Mouse (Mus musculus): ENCODE measurements around the gene Dus3l.

Gene Dus3l

GRCm38 (mm10) chr17:56792588-56792987 lies 28.0 kb downstream of the Dus3l start:
- DNase-seq (ENCODE audit: low spot score) = no peak

GRCm38 (mm10) chr17:56793614-56794319 lies 29.2 kb downstream of the Dus3l start:
- DNase-seq (ENCODE audit: low spot score) = no peak

GRCm38 (mm10) chr17:56799276-56799675 lies 34.7 kb downstream of the Dus3l start:
- DNase-seq (ENCODE audit: low spot score) = no peak

- DNase-seq (ENCODE audit: low spot score) = no peak
Measured at GRCm38 (mm10) chr17:56802065-56802464, 37.5 kb downstream of the Dus3l start.

GRCm38 (mm10) chr17:56804952-56805351 lies 40.4 kb downstream of the Dus3l start:
- peak; percentile 84 for DNase-seq (ENCODE audit: low spot score)

GRCm38 (mm10) chr17:56805784-56806183 lies 41.2 kb downstream of the Dus3l start:
- no peak for DNase-seq (ENCODE audit: low spot score)

GRCm38 (mm10) chr17:56808518-56808917 lies 44.0 kb downstream of the Dus3l start:
- DNase-seq (ENCODE audit: low spot score) = peak; percentile 84

- peak; percentile 91 for DNase-seq (ENCODE audit: low spot score)
Measured at GRCm38 (mm10) chr17:56810245-56810644, 45.7 kb downstream of the Dus3l start.

- DNase-seq (ENCODE audit: low spot score) = peak; percentile 87
Measured at GRCm38 (mm10) chr17:56814316-56815056, 49.9 kb downstream of the Dus3l start.

GRCm38 (mm10) chr17:56815057-56815345 lies 50.4 kb downstream of the Dus3l start:
- no peak for DNase-seq (ENCODE audit: low spot score)

- DNase-seq (ENCODE audit: low spot score) = peak; percentile 77
Measured at GRCm38 (mm10) chr17:56818067-56818636, 53.6 kb downstream of the Dus3l start.

GRCm38 (mm10) chr17:56819032-56819545 lies 54.5 kb downstream of the Dus3l start:
- no peak for DNase-seq (ENCODE audit: low spot score)
